Mouse (Mus musculus): ENCODE measurements around the gene Rusc2. TPM values are rescaled to one million over a fixed set of nuclear protein-coding genes. Genes with fewer than 3 reads are reported as not detected.
A peak's percentile ranks its signal among the peaks of the same experiment; 100 is the strongest.

Gene Rusc2
- polyA plus RNA-seq, 1 experiment from 2014 or later: 10.9 TPM

DNA sequence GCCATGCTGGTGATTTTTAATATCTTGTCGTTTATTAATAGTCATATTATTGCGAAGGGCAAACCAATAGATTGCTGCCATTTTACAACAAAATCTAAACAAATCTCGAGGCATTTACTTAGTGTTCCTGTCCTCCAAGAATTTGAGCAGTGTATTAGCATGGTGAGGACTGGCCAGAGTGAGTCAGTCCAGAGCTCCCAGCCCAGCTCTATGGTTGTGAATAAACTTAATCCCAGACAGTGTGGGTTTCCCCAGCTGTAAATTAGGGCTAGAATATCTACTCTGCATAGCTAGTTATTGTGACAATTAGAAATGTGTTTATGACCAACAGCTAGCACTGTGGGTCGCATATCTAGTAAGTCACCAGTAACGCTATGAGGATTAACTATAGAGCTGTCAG, 14.6 kb downstream of the Rusc2 start:
- peaks cover 39 to 54% of the 10 kb centered on the region in 2 experiments for H3K4me1 ChIP-seq (ENCODE audit: control insufficient read depth in 2 of 2, insufficient read depth in 2 of 2, low read length in 2 of 2)
- 90% methylated on average over 5 of the region's 5 CpGs for WGBS

DNA sequence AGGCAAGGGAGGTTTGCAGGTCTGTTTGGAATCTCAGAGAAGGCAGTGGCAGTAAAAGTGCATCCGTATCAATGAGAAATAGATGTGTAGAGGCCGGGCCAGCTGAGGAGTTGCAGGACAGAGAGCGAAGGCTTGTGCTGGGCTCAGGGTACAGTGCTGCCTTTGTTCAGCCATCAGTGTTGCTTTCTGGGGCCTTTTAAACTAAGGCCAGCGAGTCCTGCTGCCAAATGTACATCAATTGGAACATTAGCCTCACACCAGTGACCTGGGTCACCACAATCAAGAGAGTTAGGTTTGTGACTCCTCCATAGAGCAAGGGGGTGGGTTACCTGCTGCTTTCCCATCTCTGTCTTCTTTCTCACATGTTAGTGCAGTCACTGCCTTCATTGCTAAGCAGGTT, 16.2 kb downstream of the Rusc2 start:
- no peak overlapping the region for H3K4me3 ChIP-seq (ENCODE audit: control insufficient read depth in 1 of 2, insufficient read depth in 1 of 2, low read depth in 1 of 2, low read length in 2 of 2)
- no peaks in the 10 kb centered on the region for H3K27me3 ChIP-seq (ENCODE audit: control insufficient read depth, insufficient read depth, low read length)
- H3K36me3 ChIP-seq (ENCODE audit: control insufficient read depth, insufficient read depth, low read length): no peaks in the 10 kb centered on the region
- H3K9me3 ChIP-seq (ENCODE audit: control insufficient read depth, low read length): no peaks in the 10 kb centered on the region
- ATAC-seq (ENCODE audit: insufficient number of reproducible peaks, insufficient read depth, low FRiP score, low read depth): no peak
- peaks cover 47 to 67% of the 10 kb centered on the region in 2 experiments for H3K4me1 ChIP-seq (ENCODE audit: control insufficient read depth in 2 of 2, insufficient read depth in 2 of 2, low read length in 2 of 2)
- 80% methylated on average over 4 of the region's 4 CpGs for WGBS
- H3K4me2 ChIP-seq (ENCODE audit: low read length): no peak overlapping the region
- peak overlapping the region; percentile 46 to 97 for H3K27ac ChIP-seq (replicated peaks in 1 of 2; ENCODE audit: control insufficient read depth in 1 of 2, insufficient read depth in 1 of 2, low read depth in 2 of 2, low read length in 2 of 2)
- H3K9ac ChIP-seq (ENCODE audit: low read length): peak overlapping the region; percentile 74

More for the DNA sequence above, 14.6 kb downstream of the Rusc2 start:
- Histone ChIP-seq H3K4me3 (ENCODE audit: control insufficient read depth in 1 of 2, insufficient read depth in 1 of 2, low read depth in 1 of 2, low read length in 2 of 2) (no peak overlapping the region), H3K27ac (replicated peaks in 1 of 2; ENCODE audit: control insufficient read depth in 1 of 2, insufficient read depth in 1 of 2, low read depth in 2 of 2, low read length in 2 of 2) (no peak overlapping the region), H3K36me3 (ENCODE audit: control insufficient read depth, insufficient read depth, low read length) (no peaks in the 10 kb centered on the region), H3K9ac (ENCODE audit: low read length) (no peak overlapping the region), H3K9me3 (ENCODE audit: control insufficient read depth, low read length) (no peaks in the 10 kb centered on the region), H3K27me3 (ENCODE audit: control insufficient read depth, insufficient read depth, low read length) (no peaks in the 10 kb centered on the region), H3K4me2 (ENCODE audit: low read length) (no peak overlapping the region)
- no peak for ATAC-seq (ENCODE audit: insufficient number of reproducible peaks, insufficient read depth, low FRiP score, low read depth)

DNA sequence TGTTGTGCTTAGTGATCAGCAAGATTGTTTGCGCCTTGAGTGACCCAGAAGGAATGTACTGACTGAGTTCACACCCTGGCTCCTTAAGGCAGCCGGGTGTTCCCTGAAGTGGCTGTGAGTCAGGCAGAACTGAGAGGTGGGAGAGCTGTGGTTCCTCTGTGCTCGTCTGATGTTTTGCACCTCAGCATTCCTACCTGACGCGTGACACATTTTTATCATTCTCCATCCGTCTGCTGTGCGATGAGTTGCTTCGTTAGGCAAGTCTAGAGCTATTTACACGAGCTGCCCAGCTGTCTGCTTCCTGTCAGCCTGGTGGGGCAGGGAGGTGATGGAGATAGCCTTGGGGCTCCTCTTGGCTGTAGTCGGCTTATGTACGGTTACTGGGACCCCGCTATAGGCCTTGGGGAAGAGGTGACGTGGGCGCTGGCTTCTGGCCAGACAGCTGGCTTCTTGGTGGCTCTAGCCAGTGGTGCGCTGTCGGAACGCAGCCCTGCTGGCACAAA, 17.1 kb downstream of the Rusc2 start:
- Histone ChIP-seq H3K4me3 (ENCODE audit: control insufficient read depth in 1 of 2, insufficient read depth in 1 of 2, low read depth in 1 of 2, low read length in 2 of 2) (peak overlapping the region; percentile 24 to 31), H3K4me2 (ENCODE audit: low read length) (peak overlapping the region; percentile 72), H3K4me1 (ENCODE audit: control insufficient read depth in 2 of 2, insufficient read depth in 2 of 2, low read length in 2 of 2) (peaks cover 47 to 65% of the 10 kb centered on the region in 2 experiments), H3K27ac (replicated peaks in 1 of 2; ENCODE audit: control insufficient read depth in 1 of 2, insufficient read depth in 1 of 2, low read depth in 2 of 2, low read length in 2 of 2) (peak overlapping the region; percentile 85 to 97), H3K36me3 (ENCODE audit: control insufficient read depth, insufficient read depth, low read length) (no peaks in the 10 kb centered on the region), H3K27me3 (ENCODE audit: control insufficient read depth, insufficient read depth, low read length) (no peaks in the 10 kb centered on the region), H3K9ac (ENCODE audit: low read length) (peak overlapping the region; percentile 74), H3K9me3 (ENCODE audit: control insufficient read depth, low read length) (no peaks in the 10 kb centered on the region)
- ATAC-seq (ENCODE audit: insufficient number of reproducible peaks, insufficient read depth, low FRiP score, low read depth): peak; percentile 53
- 10% methylated on average over 17 of the region's 17 CpGs for WGBS

DNA sequence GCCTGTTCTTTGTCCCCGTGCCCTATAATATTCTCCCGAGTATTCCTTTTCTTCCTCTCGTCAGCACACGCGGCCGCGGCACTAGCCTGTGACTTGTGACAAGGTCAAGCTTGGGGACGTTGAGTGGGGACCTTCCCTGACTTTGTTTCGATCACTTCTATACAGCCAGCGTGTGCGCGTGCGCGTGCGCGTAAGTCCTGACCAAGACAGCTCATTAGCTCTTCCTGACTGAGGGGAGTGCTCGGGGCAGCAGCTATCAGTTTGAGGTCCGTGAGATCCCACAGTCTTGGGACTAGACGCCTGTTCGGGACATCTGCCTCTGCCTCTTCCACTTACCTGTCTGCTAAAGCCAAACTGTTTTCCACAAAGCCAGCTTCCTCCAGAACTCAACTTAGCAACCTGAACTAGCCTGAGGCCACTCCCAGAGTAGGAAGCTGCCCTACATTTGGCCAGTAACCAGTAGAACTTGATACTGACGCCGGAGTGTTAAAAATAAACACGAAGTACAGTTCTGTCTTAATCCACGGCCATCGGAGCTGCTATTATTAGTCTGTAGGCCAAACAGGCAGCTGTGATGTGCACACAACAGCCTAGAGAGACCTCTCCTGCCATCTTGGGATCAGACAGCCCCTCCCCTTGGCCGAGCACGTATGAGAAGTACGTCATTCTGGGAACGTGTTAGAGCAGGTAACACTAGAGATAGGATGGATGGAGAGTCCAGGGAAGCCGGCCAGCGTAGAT, 17.8 kb downstream of the Rusc2 start:
- Histone ChIP-seq H3K4me3 (ENCODE audit: control insufficient read depth in 1 of 2, insufficient read depth in 1 of 2, low read depth in 1 of 2, low read length in 2 of 2) (peak overlapping the region; percentile 24 to 31), H3K27me3 (ENCODE audit: control insufficient read depth, insufficient read depth, low read length) (no peaks in the 10 kb centered on the region), H3K9me3 (ENCODE audit: control insufficient read depth, low read length) (no peaks in the 10 kb centered on the region), H3K9ac (ENCODE audit: low read length) (peak overlapping the region; percentile 74), H3K4me1 (ENCODE audit: control insufficient read depth in 2 of 2, insufficient read depth in 2 of 2, low read length in 2 of 2) (peaks cover 42 to 59% of the 10 kb centered on the region in 2 experiments), H3K4me2 (ENCODE audit: low read length) (peak overlapping the region; percentile 72), H3K27ac (replicated peaks in 1 of 2; ENCODE audit: control insufficient read depth in 1 of 2, insufficient read depth in 1 of 2, low read depth in 2 of 2, low read length in 2 of 2) (peak overlapping the region; percentile 85 to 97), H3K36me3 (ENCODE audit: control insufficient read depth, insufficient read depth, low read length) (no peaks in the 10 kb centered on the region)
- ATAC-seq (ENCODE audit: insufficient number of reproducible peaks, insufficient read depth, low FRiP score, low read depth): peak; percentile 69
- 28% methylated on average over 31 of the region's 31 CpGs for WGBS

DNA sequence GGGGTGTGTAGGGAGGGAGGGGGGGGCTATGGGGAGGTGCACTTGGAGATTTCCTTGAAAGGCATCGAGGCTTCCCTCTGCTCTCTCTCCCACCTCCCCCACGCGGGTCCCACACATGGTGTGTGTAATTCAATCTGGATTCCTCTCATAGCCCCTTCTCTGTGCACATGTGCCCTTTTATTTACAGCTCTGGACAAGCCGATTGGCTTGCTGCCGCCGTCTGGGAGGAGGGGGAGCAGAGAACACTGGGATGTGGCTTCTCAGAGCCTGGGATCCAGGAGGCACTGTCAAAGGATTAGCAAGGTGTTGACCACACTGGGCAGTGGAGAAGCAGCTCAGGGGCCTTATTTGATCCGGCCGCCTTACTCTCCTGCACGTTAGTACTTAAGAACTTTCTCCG, 19.2 kb downstream of the Rusc2 start:
- no peaks in the 10 kb centered on the region for H3K36me3 ChIP-seq (ENCODE audit: control insufficient read depth, insufficient read depth, low read length)
- no peak overlapping the region for H3K4me2 ChIP-seq (ENCODE audit: low read length)
- no peaks in the 10 kb centered on the region for H3K9me3 ChIP-seq (ENCODE audit: control insufficient read depth, low read length)
- 30% methylated on average over 10 of the region's 10 CpGs for WGBS
- peak overlapping the region; percentile 20 to 97; a peak in 3 of 4 replicates for H3K27ac ChIP-seq (replicated peaks in 1 of 2; ENCODE audit: control insufficient read depth in 1 of 2, insufficient read depth in 1 of 2, low read depth in 2 of 2, low read length in 2 of 2)
- no peak for ATAC-seq (ENCODE audit: insufficient number of reproducible peaks, insufficient read depth, low FRiP score, low read depth)
- H3K4me1 ChIP-seq (ENCODE audit: control insufficient read depth in 2 of 2, insufficient read depth in 2 of 2, low read length in 2 of 2): peaks cover 46 to 57% of the 10 kb centered on the region in 2 experiments
- no peak overlapping the region for H3K4me3 ChIP-seq (ENCODE audit: control insufficient read depth in 1 of 2, insufficient read depth in 1 of 2, low read depth in 1 of 2, low read length in 2 of 2)
- 0 out of 2 replicates have a peak overlapping the region, but pooled peaks have one; percentile 35 for H3K9ac ChIP-seq (ENCODE audit: low read length)
- H3K27me3 ChIP-seq (ENCODE audit: control insufficient read depth, insufficient read depth, low read length): no peaks in the 10 kb centered on the region

DNA sequence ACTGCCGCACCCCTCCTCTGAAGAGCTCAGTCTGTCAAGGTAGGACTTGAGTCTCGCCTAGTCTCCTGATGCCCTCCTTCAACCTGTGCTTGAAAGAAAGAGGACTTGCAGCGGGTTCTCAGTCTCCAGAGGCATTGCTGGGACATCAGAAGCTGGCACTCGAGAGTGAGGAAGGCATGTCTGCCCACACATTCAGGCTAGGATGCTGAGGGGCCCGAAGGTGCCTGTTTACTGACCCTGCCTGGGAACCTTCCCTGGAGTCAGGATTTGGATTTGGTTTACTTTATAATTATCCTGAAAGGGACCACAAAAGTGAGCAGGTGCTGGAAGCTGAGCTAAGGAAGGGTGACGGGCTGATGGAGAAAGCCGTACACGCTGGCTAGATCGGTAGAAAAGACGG, 19.7 kb downstream of the Rusc2 start:
- Histone ChIP-seq H3K36me3 (ENCODE audit: control insufficient read depth, insufficient read depth, low read length) (no peaks in the 10 kb centered on the region), H3K4me1 (ENCODE audit: control insufficient read depth in 2 of 2, insufficient read depth in 2 of 2, low read length in 2 of 2) (peaks cover 47 to 57% of the 10 kb centered on the region in 2 experiments), H3K4me3 (ENCODE audit: control insufficient read depth in 1 of 2, insufficient read depth in 1 of 2, low read depth in 1 of 2, low read length in 2 of 2) (no peak overlapping the region), H3K27me3 (ENCODE audit: control insufficient read depth, insufficient read depth, low read length) (no peaks in the 10 kb centered on the region), H3K9me3 (ENCODE audit: control insufficient read depth, low read length) (no peaks in the 10 kb centered on the region), H3K27ac (replicated peaks in 1 of 2; ENCODE audit: control insufficient read depth in 1 of 2, insufficient read depth in 1 of 2, low read depth in 2 of 2, low read length in 2 of 2) (peak overlapping the region; percentile 20 to 97; a peak in 3 of 4 replicates), H3K4me2 (ENCODE audit: low read length) (no peak overlapping the region), H3K9ac (ENCODE audit: low read length) (0 out of 2 replicates have a peak overlapping the region, but pooled peaks have one; percentile 35)
- ATAC-seq (ENCODE audit: insufficient number of reproducible peaks, insufficient read depth, low FRiP score, low read depth): no peak
- WGBS: 87% methylated on average over 10 of the region's 10 CpGs

DNA sequence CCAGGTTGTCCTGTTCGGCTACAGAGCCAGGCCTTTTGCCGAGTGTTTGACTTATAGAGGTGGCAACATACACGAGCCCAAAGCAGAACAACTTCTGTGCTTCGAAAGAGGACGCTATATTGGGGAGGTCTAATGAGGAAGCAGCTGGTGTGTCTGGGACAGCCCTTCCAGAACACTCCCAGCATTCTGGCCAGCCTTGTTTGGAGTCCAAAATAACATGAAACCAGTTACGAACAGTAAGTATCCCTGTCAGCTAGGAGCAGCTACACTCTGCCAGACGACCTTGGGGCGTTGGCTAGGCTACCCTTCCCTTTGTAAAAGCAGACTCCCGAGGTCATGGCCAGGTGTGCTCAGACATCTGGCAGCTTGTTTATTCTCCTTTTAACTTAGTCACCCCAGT, 20.4 kb downstream of the Rusc2 start:
- Histone ChIP-seq H3K9ac (ENCODE audit: low read length) (peak overlapping the region; percentile 32; the same call in 1 of the 2 replicates), H3K36me3 (ENCODE audit: control insufficient read depth, insufficient read depth, low read length) (no peaks in the 10 kb centered on the region), H3K27me3 (ENCODE audit: control insufficient read depth, insufficient read depth, low read length) (no peaks in the 10 kb centered on the region), H3K4me2 (ENCODE audit: low read length) (no peak overlapping the region), H3K4me1 (ENCODE audit: control insufficient read depth in 2 of 2, insufficient read depth in 2 of 2, low read length in 2 of 2) (peaks cover 48 to 64% of the 10 kb centered on the region in 2 experiments), H3K27ac (replicated peaks in 1 of 2; ENCODE audit: control insufficient read depth in 1 of 2, insufficient read depth in 1 of 2, low read depth in 2 of 2, low read length in 2 of 2) (no peak overlapping the region), H3K4me3 (ENCODE audit: control insufficient read depth in 1 of 2, insufficient read depth in 1 of 2, low read depth in 1 of 2, low read length in 2 of 2) (no peak overlapping the region), H3K9me3 (ENCODE audit: control insufficient read depth, low read length) (no peaks in the 10 kb centered on the region)
- WGBS: 57% methylated on average over 9 of the region's 9 CpGs
- ATAC-seq (ENCODE audit: insufficient number of reproducible peaks, insufficient read depth, low FRiP score, low read depth): no peak

Data from heart, embryonic 14.5 days (tissue).